Mouse (Mus musculus) ZHBTc4 (cell line): ENCODE data around the gene Acads.
A peak's percentile ranks its signal among the peaks of the same experiment; 100 is the strongest.
"Not testable (repeated sequence)": the region's sequence is repeated elsewhere in the genome, so short reads cannot be mapped to it uniquely, and the experiment has no call there.

Source experiments
- DNase-seq: peaks from one replicate; pipeline ENCODE4 v3.0.0-alpha.2; 2011; ENCODE audit warnings: low read depth, low spot score

The Acads gene

GRCm38 (mm10) chr5:115118961-115119570 lies at the start of gene Acads:
Gene Acads, minus strand, starts transcription at chr5:115119346.
- peak; percentile 89 for DNase-seq

- DNase-seq: no peak
Measured at GRCm38 (mm10) chr5:115167396-115167795, 48.2 kb upstream of the Acads start.

- no peak for DNase-seq
Measured at GRCm38 (mm10) chr5:115166815-115167194, 47.7 kb upstream of the Acads start.

GRCm38 (mm10) chr5:115165895-115166814 lies 47.0 kb upstream of the Acads start:
- DNase-seq: peak; percentile 97

GRCm38 (mm10) chr5:115165351-115165750 lies 46.2 kb upstream of the Acads start:
- peak; percentile 83 for DNase-seq

GRCm38 (mm10) chr5:115164446-115164845 lies 45.3 kb upstream of the Acads start:
- not testable (repeated sequence) for DNase-seq

- DNase-seq: peak; percentile 92
Measured at GRCm38 (mm10) chr5:115163563-115163962, 44.4 kb upstream of the Acads start.

- not testable (repeated sequence) for DNase-seq
Measured at GRCm38 (mm10) chr5:115161940-115162279, 42.8 kb upstream of the Acads start.

GRCm38 (mm10) chr5:115161064-115161939 lies 42.2 kb upstream of the Acads start:
- no peak for DNase-seq

- DNase-seq: no peak
Measured at GRCm38 (mm10) chr5:115160655-115161054, 41.5 kb upstream of the Acads start.

GRCm38 (mm10) chr5:115159165-115159564 lies 40.0 kb upstream of the Acads start:
- DNase-seq: no peak

GRCm38 (mm10) chr5:115158040-115158983 lies 39.2 kb upstream of the Acads start, which contains the start of gene Mlec:
Gene Mlec, minus strand, starts transcription at chr5:115158179.
- peak; percentile 100 for DNase-seq

GRCm38 (mm10) chr5:115156933-115157589 lies 37.9 kb upstream of the Acads start:
- peak; percentile 75 for DNase-seq

GRCm38 (mm10) chr5:115156401-115156800 lies 37.3 kb upstream of the Acads start:
- no peak for DNase-seq

GRCm38 (mm10) chr5:115155831-115156230 lies 36.7 kb upstream of the Acads start:
- no peak for DNase-seq

GRCm38 (mm10) chr5:115155156-115155631 lies 36.0 kb upstream of the Acads start:
- peak; percentile 82 for DNase-seq

- peak; percentile 73 for DNase-seq
Measured at GRCm38 (mm10) chr5:115152132-115152956, 33.2 kb upstream of the Acads start.

GRCm38 (mm10) chr5:115151457-115151856 lies 32.3 kb upstream of the Acads start:
- no peak for DNase-seq

GRCm38 (mm10) chr5:115150991-115151390 lies 31.8 kb upstream of the Acads start:
- DNase-seq: peak; percentile 57
